26 mouse cellular contexts compared by ENCODE assay signal in genomic region chr14:46623645-46624044, GRCm38 (mm10).
A peak's percentile ranks its signal among the peaks of the same experiment; 100 is the strongest.
DNase-seq lines count a peak whose midpoint lies in the region; ATAC-seq and TF ChIP-seq lines count a peak whose summit lies in the region.
"Had no signal": no experiment of that assay in that cellular context is flagged by ENCODE, and none has a peak within 500 bp of the region (broad histone marks: within the 10 kb centered on the region; RNA-seq: fewer than 3 reads in every experiment).

No protein-coding gene starts in this region.

- no peaks in the 10 kb centered on the region for H3K36me3 ChIP-seq in heart, embryonic 13.5 days
- H3K36me3 ChIP-seq in liver, embryonic 13.5 days = no peaks in the 10 kb centered on the region
- H3K36me3 ChIP-seq in midbrain, embryonic 11.5 days (ENCODE audit: control insufficient read depth, insufficient read depth, low read length) = no peaks in the 10 kb centered on the region
- H3K36me3 ChIP-seq in midbrain, embryonic 16.5 days (ENCODE audit: control insufficient read depth, insufficient read depth, low read length) = no peaks in the 10 kb centered on the region
- H3K36me3 ChIP-seq in MEL (ENCODE audit: control insufficient read depth in 1 of 2, insufficient read depth in 2 of 2, low read length in 2 of 2) = no peaks in the 10 kb centered on the region
- H3K36me3 ChIP-seq: embryonic facial prominence, embryonic 13.5 days; embryonic facial prominence, embryonic 15.5 days; forebrain, embryonic 10.5 days; forebrain, embryonic 12.5 days; G1E had no signal

- no peak for ATAC-seq in heart, embryonic 13.5 days (ENCODE audit: extremely low read depth, insufficient number of reproducible peaks, low FRiP score, low TSS enrichment)
- ATAC-seq in liver, embryonic 13.5 days (ENCODE audit: low read depth) = 0 out of 2 replicates have a peak, but pooled peaks have one; percentile 55
- no peak for ATAC-seq in midbrain, embryonic 11.5 days (ENCODE audit: low FRiP score)
- no peak for ATAC-seq in midbrain, embryonic 16.5 days
- ATAC-seq: forebrain, embryonic 14.5 days; forebrain, embryonic 16.5 days had no signal

- no peak overlapping the region for H3K4me2 ChIP-seq in heart, embryonic 13.5 days
- H3K4me2 ChIP-seq in liver, embryonic 13.5 days = no peak overlapping the region
- no peak overlapping the region for H3K4me2 ChIP-seq in midbrain, embryonic 11.5 days
- no peak overlapping the region for H3K4me2 ChIP-seq in midbrain, embryonic 16.5 days (ENCODE audit: low read length)
- H3K4me2 ChIP-seq: embryonic facial prominence, embryonic 13.5 days; embryonic facial prominence, embryonic 15.5 days; forebrain, embryonic 12.5 days had no signal

- no peak for TF ChIP-seq EP300 in MEL (IDR thresholded peaks at IDR 0.05; ENCODE audit: low read depth in 1 of 2, low read length in 2 of 2)

- no peak for TF ChIP-seq RAD21 in MEL (IDR thresholded peaks at IDR 0.05; ENCODE audit: low read depth, low read length)

- WGBS in heart, embryonic 13.5 days = 6% methylated on average over 2 of the region's 2 CpGs
- 4% methylated on average over 2 of the region's 2 CpGs for WGBS in liver, embryonic 13.5 days (ENCODE audit: insufficient replicate concordance)
- 83% methylated on average over 2 of the region's 2 CpGs for WGBS in midbrain, embryonic 11.5 days
- 90% methylated on average over 2 of the region's 2 CpGs for WGBS in midbrain, embryonic 16.5 days

- H3K27ac ChIP-seq in heart, embryonic 13.5 days (replicated peaks) = peak overlapping the region; percentile 42
- no peak overlapping the region for H3K27ac ChIP-seq in liver, embryonic 13.5 days
- no peak overlapping the region for H3K27ac ChIP-seq in midbrain, embryonic 11.5 days (ENCODE audit: low read depth, low read length)
- no peak overlapping the region for H3K27ac ChIP-seq in midbrain, embryonic 16.5 days (ENCODE audit: low read length)
- H3K27ac ChIP-seq in MEL (ENCODE audit: control insufficient read depth, low read depth, low read length) = no peak overlapping the region
- H3K27ac ChIP-seq: embryonic facial prominence, embryonic 13.5 days; embryonic facial prominence, embryonic 15.5 days; forebrain, embryonic 10.5 days; forebrain, embryonic 12.5 days had no signal

- H3K9me3 ChIP-seq in heart, embryonic 13.5 days = 0 out of 2 replicates have a peak, but pooled peaks cover 3% of the 10 kb centered on the region
- no peaks in the 10 kb centered on the region for H3K9me3 ChIP-seq in liver, embryonic 13.5 days (replicated peaks)
- H3K9me3 ChIP-seq in midbrain, embryonic 11.5 days (ENCODE audit: control insufficient read depth, low read length) = no peaks in the 10 kb centered on the region
- H3K9me3 ChIP-seq in midbrain, embryonic 16.5 days (replicated peaks; ENCODE audit: control insufficient read depth, low read length, poor library complexity, severe bottlenecking) = no peaks in the 10 kb centered on the region
- no peaks in the 10 kb centered on the region for H3K9me3 ChIP-seq in MEL (replicated peaks; ENCODE audit: insufficient read depth, low read length)
- H3K9me3 ChIP-seq: embryonic facial prominence, embryonic 13.5 days; embryonic facial prominence, embryonic 15.5 days; forebrain, embryonic 10.5 days; forebrain, embryonic 12.5 days; G1E had no signal

- H3K4me3 ChIP-seq in heart, embryonic 13.5 days = no peak overlapping the region
- H3K4me3 ChIP-seq in liver, embryonic 13.5 days (replicated peaks) = no peak overlapping the region
- no peak overlapping the region for H3K4me3 ChIP-seq in midbrain, embryonic 11.5 days (ENCODE audit: low read depth, low read length)
- no peak overlapping the region for H3K4me3 ChIP-seq in midbrain, embryonic 16.5 days (ENCODE audit: low read depth, low read length)
- no peak overlapping the region for H3K4me3 ChIP-seq in MEL (ENCODE audit: control insufficient read depth in 1 of 2, insufficient read depth in 1 of 2, low read depth in 2 of 2, low read length in 2 of 2)
- H3K4me3 ChIP-seq: embryonic facial prominence, embryonic 13.5 days; embryonic facial prominence, embryonic 15.5 days; erythroblast, embryonic 14.5 days; forebrain, embryonic 10.5 days; forebrain, embryonic 12.5 days had no signal

- H3K9ac ChIP-seq in heart, embryonic 13.5 days = no peak overlapping the region
- no peak overlapping the region for H3K9ac ChIP-seq in liver, embryonic 13.5 days
- no peak overlapping the region for H3K9ac ChIP-seq in midbrain, embryonic 11.5 days (ENCODE audit: low read length)
- no peak overlapping the region for H3K9ac ChIP-seq in midbrain, embryonic 16.5 days (ENCODE audit: low read depth, low read length)
- no peak overlapping the region for H3K9ac ChIP-seq in MEL (ENCODE audit: control insufficient read depth, low read depth, low read length, poor library complexity, severe bottlenecking)
- H3K9ac ChIP-seq: embryonic facial prominence, embryonic 13.5 days; embryonic facial prominence, embryonic 15.5 days; forebrain, embryonic 12.5 days had no signal

- peaks cover 15% of the 10 kb centered on the region for H3K4me1 ChIP-seq in heart, embryonic 13.5 days
- H3K4me1 ChIP-seq in liver, embryonic 13.5 days (replicated peaks) = peaks cover 26% of the 10 kb centered on the region
- H3K4me1 ChIP-seq in midbrain, embryonic 11.5 days (ENCODE audit: control insufficient read depth, insufficient read depth, low read length) = no peaks in the 10 kb centered on the region
- no peaks in the 10 kb centered on the region for H3K4me1 ChIP-seq in midbrain, embryonic 16.5 days (ENCODE audit: control insufficient read depth, insufficient read depth, low read length)
- no peaks in the 10 kb centered on the region for H3K4me1 ChIP-seq in MEL (ENCODE audit: control insufficient read depth in 1 of 2, insufficient read depth in 2 of 2, low read length in 2 of 2)
- H3K4me1 ChIP-seq: forebrain, embryonic 12.5 days had no signal

- H3K79me2 ChIP-seq in MEL (ENCODE audit: control insufficient read depth, insufficient read depth, low read length, poor library complexity) = no peaks in the 10 kb centered on the region

- no peak for TF ChIP-seq CTCF in MEL (IDR thresholded peaks at IDR 0.05 in 2 of 3, conservative IDR thresholded peaks at IDR 0.05 in 1 of 3; ENCODE audit: control insufficient read depth in 1 of 3, insufficient read depth in 1 of 3, low read depth in 2 of 3, low read length in 3 of 3, poor library complexity in 1 of 3, severe bottlenecking in 1 of 3)

- H3K27me3 ChIP-seq in heart, embryonic 13.5 days (replicated peaks) = no peaks in the 10 kb centered on the region
- no peaks in the 10 kb centered on the region for H3K27me3 ChIP-seq in liver, embryonic 13.5 days
- H3K27me3 ChIP-seq in midbrain, embryonic 11.5 days (ENCODE audit: control insufficient read depth, insufficient read depth, low read length) = no peaks in the 10 kb centered on the region
- H3K27me3 ChIP-seq in midbrain, embryonic 16.5 days (ENCODE audit: control insufficient read depth, insufficient read depth, low read depth, low read length) = no peaks in the 10 kb centered on the region
- no peaks in the 10 kb centered on the region; a peak in 1 of 4 replicates for H3K27me3 ChIP-seq in MEL (ENCODE audit: control insufficient read depth in 1 of 2, insufficient read depth in 2 of 2, low read length in 2 of 2)
- H3K27me3 ChIP-seq: embryonic facial prominence, embryonic 13.5 days; embryonic facial prominence, embryonic 15.5 days had no signal

- no peak for TF ChIP-seq POLR2A in MEL (IDR thresholded peaks at IDR 0.05; ENCODE audit: control insufficient read depth in 1 of 2, insufficient read depth in 1 of 2, low read depth in 1 of 2, low read length in 2 of 2, poor library complexity in 1 of 2)

- no peak for DNase-seq in heart, postnatal 4 days
- DNase-seq in liver, embryonic 13.5 days = no peak
- no peak for DNase-seq in liver
- peak; percentile 57 for DNase-seq in midbrain, embryonic 11.5 days (ENCODE audit: low spot score, missing footprints)
- DNase-seq in MEL (ENCODE audit: low read depth, low spot score) = peak; percentile 6
- no peak for DNase-seq in ovary, postnatal 36 days (ENCODE audit: low spot score)
- DNase-seq: adrenal gland, adult 2 months; adrenal gland, postnatal 10 days; adrenal gland, postnatal 25 days; cerebellum, adult 11 months; cerebellum, adult 18-20 months; cerebellum, adult 8-10 months; cerebellum, adult 9-11 months; cerebellum, postnatal 14 days; cerebellum, postnatal 36 days; embryo, embryonic 11 days had no signal

TF ChIP-seq in MEL, 35 proteins besides CTCF, POLR2A, EP300 and RAD21:
- TF ChIP-seq GATA1 (IDR thresholded peaks at IDR 0.05; ENCODE audit: low read depth, low read length) (peak; percentile 54), POLR2AphosphoS5 (IDR thresholded peaks at IDR 0.05; ENCODE audit: borderline replicate concordance, low read depth, low read length) (no peak), ZKSCAN1 (IDR thresholded peaks at IDR 0.05; ENCODE audit: low read depth, low read length) (no peak), RCOR1 (IDR thresholded peaks at IDR 0.05; ENCODE audit: low read depth, low read length) (0 out of 2 replicates have a peak, but pooled peaks have one; percentile 31)
TF ChIP-seq in MEL: peak in this region for 2.

Comparison
In these comparisons a context has a peak if more than half of its experiments do, and no peak if none do; other contexts are left out.
1. DNase-seq: peak in midbrain, embryonic 11.5 days (single experiment) and MEL (single experiment); none in heart, postnatal 4 days (single experiment), liver, embryonic 13.5 days (single experiment), liver (single experiment) and ovary, postnatal 36 days (single experiment).